Mouse (Mus musculus): ENCODE measurements around the gene Ctbp2. TPM values are rescaled to one million over a fixed set of nuclear protein-coding genes. Genes with fewer than 3 reads are reported as not detected.
"Not testable (repeated sequence)": the region's sequence is repeated elsewhere in the genome, so short reads cannot be mapped to it uniquely, and the experiment has no call there.

Ctbp2 gene
- polyA plus RNA-seq, 1 experiment from 2014 or later = 123 TPM

DNA sequence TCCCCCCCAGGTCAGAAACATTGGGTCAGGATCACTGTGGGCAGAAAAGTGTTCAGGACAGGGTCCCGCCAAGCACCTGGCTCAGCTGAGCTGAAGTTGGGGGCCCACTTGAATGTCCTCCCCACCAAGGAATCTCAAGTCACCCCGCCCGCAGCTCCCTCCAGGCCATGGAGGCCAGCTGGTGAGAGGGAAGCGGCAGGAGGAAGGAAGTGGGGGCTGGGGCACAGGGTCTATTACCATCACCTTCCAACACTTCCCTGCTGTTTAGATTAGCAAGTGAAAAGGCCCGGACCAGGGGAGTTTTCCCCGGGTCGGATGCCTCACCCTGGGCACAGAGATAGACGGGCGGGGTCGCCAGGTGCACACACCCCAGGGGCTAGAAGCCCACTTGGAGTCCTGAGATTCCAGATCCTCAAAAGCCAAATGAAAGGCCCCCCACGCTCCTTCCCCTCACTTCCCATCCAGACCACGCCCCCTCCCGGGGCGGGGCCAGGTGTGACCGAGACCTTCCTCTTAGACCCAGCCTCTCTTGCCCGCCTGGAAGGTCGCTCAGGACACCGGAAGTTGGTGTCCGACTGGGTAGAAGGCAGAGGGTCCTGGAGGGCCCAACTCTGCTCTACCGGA lies 9.2 kb downstream of the Ctbp2 start:
- Histone ChIP-seq H3K4me3 (peak overlapping the region; percentile 39), H3K4me1 (replicated peaks) (peaks cover 94% of the 10 kb centered on the region), H3K27ac (peak overlapping the region; percentile 75), H3K27me3 (ENCODE audit: insufficient read depth, poor library complexity, severe bottlenecking) (no peaks in the 10 kb centered on the region), H3K36me3 (peaks cover 6% of the 10 kb centered on the region), H3K9me3 (no peaks in the 10 kb centered on the region)
- WGBS = 11% methylated on average over 20 of the region's 20 CpGs
- DNase-seq (ENCODE audit: low spot score) = peak; percentile 29

DNA sequence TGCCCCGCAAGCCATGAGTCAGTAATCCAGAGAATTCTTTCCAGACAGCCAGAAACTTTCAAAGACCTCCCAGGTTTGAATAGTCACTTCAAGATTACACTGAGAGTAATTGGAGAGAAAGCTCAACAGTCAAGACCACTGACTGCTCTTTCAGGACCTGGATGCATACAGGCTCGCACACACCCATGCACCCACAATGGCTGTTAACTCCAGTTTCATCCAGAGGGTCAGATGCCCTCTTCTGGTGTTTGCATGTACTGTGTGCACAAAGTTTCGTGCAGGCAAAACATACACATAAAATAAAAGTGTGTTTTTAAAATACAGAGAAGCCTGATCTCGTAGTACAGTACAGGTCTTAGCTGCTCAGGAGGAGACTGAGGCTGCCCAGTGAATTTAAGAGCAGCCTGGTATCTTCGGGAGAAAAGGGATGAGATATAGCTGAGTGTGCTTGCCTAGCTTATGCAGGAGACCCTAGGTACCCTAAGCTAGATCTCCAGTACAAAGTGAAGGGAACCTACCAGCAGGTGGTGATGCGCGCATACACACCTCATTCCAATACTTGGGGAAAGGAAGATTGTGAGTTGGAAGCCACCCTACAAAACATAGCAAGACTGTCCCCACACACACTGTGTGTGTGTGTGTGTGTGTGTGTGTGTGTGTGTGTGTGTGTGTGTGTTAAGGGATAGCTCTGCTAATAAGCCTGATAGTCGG lies 10.8 kb downstream of the Ctbp2 start:
- Histone ChIP-seq H3K36me3 (peaks cover 13% of the 10 kb centered on the region), H3K27me3 (ENCODE audit: insufficient read depth, poor library complexity, severe bottlenecking) (no peaks in the 10 kb centered on the region), H3K4me3 (no peak overlapping the region), H3K27ac (peak overlapping the region; percentile 63), H3K9me3 (no peaks in the 10 kb centered on the region), H3K4me1 (replicated peaks) (peaks cover 85% of the 10 kb centered on the region)
- DNase-seq (ENCODE audit: low spot score) = no peak
- WGBS = 75% methylated on average over 8 of the region's 8 CpGs

DNA sequence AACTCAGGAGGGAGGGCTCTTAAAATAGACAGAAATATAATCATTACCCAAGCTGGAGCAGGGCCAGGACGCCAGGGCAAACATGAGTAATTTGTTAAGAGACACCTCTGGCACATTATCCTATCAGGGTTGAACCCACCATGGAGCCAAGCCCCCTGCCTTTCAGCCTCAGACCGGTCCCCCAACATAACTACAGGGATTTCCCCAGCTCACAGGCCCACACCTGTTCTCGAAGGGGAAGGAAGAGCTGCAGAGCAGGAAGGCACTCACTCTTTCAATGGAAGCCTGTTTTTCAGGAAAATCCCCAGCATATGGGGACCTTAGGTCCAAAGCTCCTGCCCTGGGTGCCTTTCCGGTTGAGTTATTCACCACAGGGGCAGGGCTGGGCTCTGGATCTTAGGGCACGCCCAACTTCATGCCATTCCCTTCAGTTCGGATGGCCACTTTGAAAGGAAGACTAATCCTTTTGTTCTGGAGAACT lies 11.8 kb downstream of the Ctbp2 start:
- no peak overlapping the region for H3K4me3 ChIP-seq
- H3K27ac ChIP-seq = peak overlapping the region; percentile 63; the same call in 1 of the 2 replicates
- peaks cover 16% of the 10 kb centered on the region for H3K36me3 ChIP-seq
- no peaks in the 10 kb centered on the region for H3K9me3 ChIP-seq
- H3K4me1 ChIP-seq (replicated peaks) = peaks cover 75% of the 10 kb centered on the region
- WGBS = 10% methylated on average over 6 of the region's 6 CpGs
- no peaks in the 10 kb centered on the region for H3K27me3 ChIP-seq (ENCODE audit: insufficient read depth, poor library complexity, severe bottlenecking)
- DNase-seq (ENCODE audit: low spot score) = peak; percentile 33

DNA sequence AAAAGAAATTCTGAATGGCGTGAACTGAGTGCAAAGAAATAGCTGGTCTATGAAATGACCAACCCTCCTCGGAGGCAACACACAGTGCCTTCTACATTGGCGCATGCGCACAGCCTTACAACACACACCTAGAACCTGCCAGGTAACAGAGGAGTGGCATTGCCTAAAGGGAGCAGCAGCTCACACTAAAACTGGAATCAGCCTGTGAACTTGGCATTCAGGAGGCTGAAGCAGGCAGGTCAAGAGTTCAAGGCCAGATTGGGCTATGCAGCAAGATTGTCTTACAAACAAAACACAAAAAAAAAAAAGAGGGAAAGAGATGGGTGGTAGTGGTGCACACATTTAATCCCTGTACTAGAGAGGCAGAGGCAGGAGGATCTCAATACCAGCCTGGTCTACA lies 14.7 kb downstream of the Ctbp2 start:
- Histone ChIP-seq H3K36me3 (peaks cover 16% of the 10 kb centered on the region), H3K9me3 (no peaks in the 10 kb centered on the region), H3K27ac (no peak overlapping the region), H3K4me3 (no peak overlapping the region), H3K27me3 (ENCODE audit: insufficient read depth, poor library complexity, severe bottlenecking) (no peaks in the 10 kb centered on the region), H3K4me1 (replicated peaks) (peaks cover 46% of the 10 kb centered on the region)
- DNase-seq (ENCODE audit: low spot score) = no peak
- WGBS = 95% methylated on average over 4 of the region's 4 CpGs

DNA sequence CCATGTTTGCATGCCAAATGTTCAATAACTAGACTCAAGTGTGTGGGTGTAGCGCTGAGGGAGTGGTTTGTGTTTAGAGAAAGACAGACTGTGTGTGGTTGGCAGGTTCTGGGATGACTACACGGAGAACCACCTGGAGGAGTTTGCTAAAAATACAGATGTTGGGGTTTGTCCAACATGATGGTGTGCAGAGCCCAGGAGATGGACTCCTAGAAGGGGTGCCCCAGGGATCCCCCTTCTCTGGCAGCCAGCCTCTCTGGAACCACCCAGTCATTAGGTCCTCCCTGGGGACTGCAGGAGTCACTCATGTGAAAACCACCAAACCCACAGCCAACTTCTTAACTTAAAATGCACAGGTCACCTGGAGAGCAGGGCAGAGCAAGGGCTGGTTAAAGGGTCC lies 15.5 kb downstream of the Ctbp2 start:
- peaks cover 13% of the 10 kb centered on the region for H3K36me3 ChIP-seq
- 95% methylated on average over 2 of the region's 2 CpGs for WGBS
- H3K27ac ChIP-seq = no peak overlapping the region
- H3K4me3 ChIP-seq = no peak overlapping the region
- H3K27me3 ChIP-seq (ENCODE audit: insufficient read depth, poor library complexity, severe bottlenecking) = no peaks in the 10 kb centered on the region
- H3K4me1 ChIP-seq (replicated peaks) = peaks cover 38% of the 10 kb centered on the region
- no peaks in the 10 kb centered on the region for H3K9me3 ChIP-seq
- DNase-seq (ENCODE audit: low spot score) = no peak

DNA sequence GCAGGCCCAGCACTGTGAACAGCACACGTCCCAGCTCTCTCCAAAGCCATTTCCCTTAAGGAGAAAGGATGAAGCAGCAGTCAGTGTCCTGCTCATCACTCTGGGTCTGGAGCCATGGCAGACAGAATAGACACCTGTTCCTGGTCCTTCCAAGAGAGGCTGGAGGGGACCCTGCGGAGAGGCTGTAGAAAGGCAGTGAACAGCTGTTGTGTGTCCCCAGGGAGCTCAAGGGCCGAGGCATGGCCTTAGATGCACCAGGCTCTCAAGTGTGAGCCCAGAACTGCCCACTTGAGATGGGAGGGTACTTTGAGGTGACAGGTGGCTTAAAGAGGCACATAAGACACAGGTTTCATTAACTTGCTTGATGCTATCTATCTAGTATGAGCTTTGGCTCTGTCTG lies 21.6 kb downstream of the Ctbp2 start:
- 62% methylated on average over 3 of the region's 3 CpGs for WGBS
- Histone ChIP-seq H3K27me3 (ENCODE audit: insufficient read depth, poor library complexity, severe bottlenecking) (no peaks in the 10 kb centered on the region), H3K36me3 (peaks cover 27% of the 10 kb centered on the region), H3K4me1 (replicated peaks) (peaks cover 49% of the 10 kb centered on the region), H3K27ac (no peak overlapping the region), H3K9me3 (no peaks in the 10 kb centered on the region), H3K4me3 (no peak overlapping the region)
- DNase-seq (ENCODE audit: low spot score) = no peak

DNA sequence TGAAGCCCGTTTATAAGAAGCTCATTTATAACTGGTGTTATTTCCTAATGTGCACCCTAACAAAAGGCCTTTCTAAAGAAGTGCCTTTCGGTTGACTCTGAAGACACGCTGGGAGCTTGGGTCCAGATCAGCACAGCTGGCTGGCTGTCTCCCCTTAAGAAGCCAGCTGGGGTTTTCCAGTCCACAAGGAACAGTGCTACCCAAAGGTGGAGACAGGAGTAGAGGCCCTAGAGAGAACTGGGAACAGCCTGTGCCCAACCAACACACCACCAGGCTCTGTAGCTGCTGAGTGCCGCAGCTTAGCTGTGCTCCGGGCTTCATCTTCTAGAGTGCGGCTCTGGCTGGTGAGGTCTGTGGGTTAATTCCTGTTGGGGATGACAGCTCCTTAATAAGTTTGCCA lies 23.1 kb downstream of the Ctbp2 start:
- Histone ChIP-seq H3K4me3 (no peak overlapping the region), H3K36me3 (peaks cover 35% of the 10 kb centered on the region), H3K27ac (no peak overlapping the region), H3K9me3 (no peaks in the 10 kb centered on the region), H3K4me1 (replicated peaks) (peaks cover 56% of the 10 kb centered on the region), H3K27me3 (ENCODE audit: insufficient read depth, poor library complexity, severe bottlenecking) (no peaks in the 10 kb centered on the region)
- DNase-seq (ENCODE audit: low spot score) = no peak
- WGBS = 90% methylated on average over 6 of the region's 6 CpGs

DNA sequence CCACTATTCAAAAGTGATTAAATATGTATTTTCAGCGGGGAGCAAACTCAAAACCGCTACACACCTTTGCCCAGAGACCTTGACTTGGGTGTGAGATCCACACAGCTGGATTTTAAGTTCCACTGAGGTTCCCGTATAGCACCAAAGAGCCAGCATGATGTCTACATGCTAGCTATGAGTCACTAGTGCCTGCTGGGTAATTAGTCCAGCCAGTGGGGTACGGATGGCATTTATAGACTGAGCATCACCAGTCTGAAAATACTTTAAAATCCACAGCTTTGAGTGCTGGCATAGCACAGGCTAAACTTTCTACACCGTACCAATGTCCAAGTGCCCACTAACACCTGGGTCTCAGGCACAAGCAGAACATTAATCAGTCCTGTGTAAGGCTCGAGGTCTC lies 24.0 kb downstream of the Ctbp2 start:
- Histone ChIP-seq H3K36me3 (peaks cover 40% of the 10 kb centered on the region), H3K27ac (no peak overlapping the region), H3K27me3 (ENCODE audit: insufficient read depth, poor library complexity, severe bottlenecking) (no peaks in the 10 kb centered on the region), H3K9me3 (no peaks in the 10 kb centered on the region), H3K4me1 (replicated peaks) (peaks cover 56% of the 10 kb centered on the region), H3K4me3 (no peak overlapping the region)
- WGBS = 75% methylated on average over 6 of the region's 6 CpGs
- DNase-seq (ENCODE audit: low spot score) = no peak

DNA sequence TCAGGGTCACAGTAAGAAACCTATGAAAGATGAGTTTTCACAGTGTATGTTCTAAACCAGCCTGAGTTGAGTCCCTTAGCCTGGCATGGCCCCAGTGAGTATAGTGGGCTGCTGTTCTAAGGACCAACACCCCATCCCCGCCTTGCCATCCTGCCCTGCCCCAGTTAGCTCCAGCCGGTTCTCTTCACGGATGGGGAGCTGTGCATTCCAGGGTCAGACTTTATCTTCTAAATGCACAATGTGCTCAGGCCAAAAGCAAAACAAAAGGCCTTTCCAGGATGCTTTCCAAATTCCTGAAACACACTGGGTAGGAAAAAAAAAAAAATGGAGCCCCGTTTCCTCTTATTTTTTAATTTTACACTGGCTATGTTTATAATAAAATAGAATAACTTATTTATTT lies 24.9 kb downstream of the Ctbp2 start:
- 54% methylated on average over 4 of the region's 4 CpGs for WGBS
- peaks cover 56% of the 10 kb centered on the region for H3K4me1 ChIP-seq (replicated peaks)
- H3K9me3 ChIP-seq = no peaks in the 10 kb centered on the region
- H3K36me3 ChIP-seq = peaks cover 42% of the 10 kb centered on the region
- no peak overlapping the region for H3K27ac ChIP-seq
- DNase-seq (ENCODE audit: low spot score) = no peak
- H3K4me3 ChIP-seq = no peak overlapping the region
- H3K27me3 ChIP-seq (ENCODE audit: insufficient read depth, poor library complexity, severe bottlenecking) = no peaks in the 10 kb centered on the region

DNA sequence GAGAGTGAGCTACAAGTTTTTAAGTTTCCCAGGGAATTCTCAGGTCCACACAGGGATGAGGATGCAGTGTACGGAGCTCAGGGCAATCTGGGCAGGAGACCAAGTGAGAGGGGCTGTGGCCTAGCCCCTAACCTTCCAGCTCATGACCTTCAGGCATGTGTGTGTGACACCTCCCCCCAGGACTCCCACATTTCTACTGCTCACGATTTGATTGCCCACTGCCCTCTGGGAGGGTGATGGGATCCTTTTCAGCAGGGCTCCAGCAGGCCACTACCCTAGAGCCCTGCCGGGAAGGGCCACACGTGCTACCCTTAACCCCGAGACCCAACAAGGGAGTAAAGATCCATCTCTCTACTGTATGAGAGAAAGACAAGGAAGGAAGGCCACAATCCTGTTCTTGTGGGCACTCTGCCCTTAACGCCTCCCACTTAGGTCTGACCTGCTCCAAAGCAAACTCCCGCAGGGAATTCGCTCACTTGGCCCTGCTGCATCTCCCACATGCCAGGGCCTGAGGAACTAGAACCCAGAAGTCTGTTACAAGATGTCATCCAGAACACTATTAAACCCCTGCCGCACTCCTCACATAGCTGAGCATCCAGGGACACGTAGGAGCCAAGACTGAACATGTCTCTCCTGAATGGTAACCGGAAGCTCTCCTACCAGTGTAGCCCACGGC lies 25.9 kb downstream of the Ctbp2 start:
- Histone ChIP-seq H3K27me3 (ENCODE audit: insufficient read depth, poor library complexity, severe bottlenecking) (no peaks in the 10 kb centered on the region), H3K4me1 (replicated peaks) (peaks cover 53% of the 10 kb centered on the region), H3K36me3 (peaks cover 49% of the 10 kb centered on the region), H3K9me3 (no peaks in the 10 kb centered on the region), H3K27ac (no peak overlapping the region), H3K4me3 (no peak overlapping the region)
- DNase-seq (ENCODE audit: low spot score) = no peak
- 86% methylated on average over 12 of the region's 12 CpGs for WGBS

DNA sequence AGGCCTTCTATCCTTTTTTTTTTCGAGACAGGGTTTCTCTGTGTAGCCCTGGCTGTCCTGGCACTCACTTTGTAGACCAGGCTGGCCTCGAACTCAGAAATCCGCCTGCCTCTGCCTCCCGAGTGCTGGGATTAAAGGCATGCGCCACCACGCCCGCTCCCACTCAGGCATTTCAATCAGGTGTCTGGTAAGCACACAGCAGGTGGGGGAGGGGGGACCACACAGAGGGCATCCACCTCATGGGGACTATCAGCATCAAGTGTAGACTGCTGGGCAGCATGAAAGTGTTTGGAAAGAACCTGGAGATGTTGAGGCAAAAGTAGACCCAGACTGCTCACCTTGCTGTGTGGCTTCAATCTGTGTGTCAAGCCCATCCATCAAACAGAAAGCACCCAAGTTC lies 28.5 kb downstream of the Ctbp2 start:
- 87% methylated on average over 7 of the region's 7 CpGs for WGBS
- not testable (repeated sequence) for H3K27ac ChIP-seq; H3K9me3 ChIP-seq; H3K4me3 ChIP-seq; DNase-seq (ENCODE audit: low spot score); H3K27me3 ChIP-seq (ENCODE audit: insufficient read depth, poor library complexity, severe bottlenecking)
- H3K36me3 ChIP-seq = peaks cover 55% of the 10 kb centered on the region
- peaks cover 46% of the 10 kb centered on the region for H3K4me1 ChIP-seq (replicated peaks)

DNA sequence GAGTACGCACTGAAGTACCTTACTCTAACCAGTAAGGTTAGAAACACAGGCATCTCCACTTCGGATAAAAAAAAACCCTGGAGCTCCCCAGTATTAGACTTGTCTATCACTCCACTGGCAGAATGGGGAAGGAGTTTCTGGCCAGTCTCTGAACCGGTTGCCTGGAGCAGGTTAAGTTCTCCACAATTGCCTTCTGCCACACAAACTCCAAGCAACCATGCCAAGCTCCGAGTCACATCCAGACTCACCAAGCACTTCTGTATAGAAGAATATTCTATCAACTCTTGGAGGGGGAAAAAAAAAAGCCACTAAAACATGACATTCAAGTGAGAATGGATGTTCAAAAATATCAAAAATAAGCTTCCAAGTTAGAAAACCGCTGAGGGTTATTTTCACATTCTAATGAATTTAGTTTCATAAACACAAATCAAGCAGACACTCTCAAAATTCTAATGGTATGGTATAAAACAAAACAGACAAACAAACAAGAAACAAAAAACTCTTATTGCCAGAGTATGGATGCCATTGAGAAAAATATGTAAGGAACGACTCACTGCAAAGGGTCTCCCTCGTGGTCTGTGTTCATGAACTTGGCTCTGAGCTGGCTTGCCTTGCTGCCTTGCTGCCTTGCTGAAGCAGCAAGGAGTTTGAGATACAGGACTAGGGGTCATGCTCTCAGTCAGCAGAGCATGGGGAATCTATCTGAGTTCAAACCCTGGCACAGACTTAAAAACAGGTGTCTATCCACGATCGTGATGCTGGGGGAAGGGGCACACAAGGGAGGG lies 29.3 kb downstream of the Ctbp2 start:
- peaks cover 55% of the 10 kb centered on the region for H3K36me3 ChIP-seq
- WGBS = 85% methylated on average over 9 of the region's 9 CpGs
- H3K27ac ChIP-seq = no peak overlapping the region

More for the DNA sequence above, 29.3 kb downstream of the Ctbp2 start:
- no peaks in the 10 kb centered on the region for H3K27me3 ChIP-seq (ENCODE audit: insufficient read depth, poor library complexity, severe bottlenecking)
- H3K9me3 ChIP-seq = no peaks in the 10 kb centered on the region
- peaks cover 45% of the 10 kb centered on the region for H3K4me1 ChIP-seq (replicated peaks)
- DNase-seq (ENCODE audit: low spot score) = no peak
- no peak overlapping the region for H3K4me3 ChIP-seq

All from hindbrain, embryonic 10.5 days (tissue).